Mouse (Mus musculus) liver, adult 2 months (tissue): Measurements from ENCODE around the gene Scn4a.

Source experiments
- CTCF ChIP-seq: fragments of 200-500 bp; IDR thresholded peaks from 2 replicates; pipeline ENCODE4 v1.5.1; 2011; ENCODE audit warnings: low read depth, low read length, control low read depth
- POLR2A ChIP-seq: fragments of 200-500 bp; IDR thresholded peaks from 2 replicates; pipeline ENCODE4 v1.6.1; 2011; ENCODE audit warnings: low read length, control low read depth; ENCODE audit not compliant: insufficient read depth; ENCODE audit errors: extremely low read depth

DNA sequence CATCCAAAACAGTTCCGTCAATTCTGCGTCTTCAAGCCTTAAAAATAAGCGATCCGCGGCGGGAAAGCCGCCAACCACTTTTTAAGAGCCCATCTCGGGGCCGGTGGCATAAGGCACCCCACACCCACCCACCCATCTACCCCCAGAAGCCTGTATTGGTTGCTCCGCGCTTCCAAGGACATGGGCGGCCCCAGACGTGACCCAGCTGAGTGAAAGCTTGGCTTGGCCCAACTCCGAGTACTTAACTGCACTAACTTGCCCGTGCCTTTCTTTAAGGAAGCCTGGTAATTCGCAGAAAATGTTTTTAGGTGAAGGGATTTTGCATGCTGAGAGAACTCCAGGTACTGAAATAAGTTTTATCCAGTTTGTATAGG lies 79.8 kb downstream of the Scn4a start:
- TF ChIP-seq CTCF (no peak), POLR2A (no peak)
